Mouse (Mus musculus) kidney, embryonic 16.5 days (tissue): ENCODE data around the gene Tln2. TPM values are rescaled to one million over a fixed set of nuclear protein-coding genes. Genes with fewer than 3 reads are reported as not detected.

Experiments
- ATAC-seq: fragments of 200-750 bp; cut with Nextera tagmentation; 2 replicates; pipeline ENCODE4 v1.8.0; 2017; ENCODE audit warnings: moderate TSS enrichment; ENCODE audit not compliant: low FRiP score, low TSS enrichment
- H3K27ac ChIP-seq: fragments of 300-500 bp; sonication (generic); 2 replicates; pipeline ENCODE4 v1.5.1; 2014; ENCODE audit warnings: low read length
- H3K27me3 ChIP-seq: fragments of 300-500 bp; sonication (generic); 2 replicates; pipeline ENCODE4 v1.6.1; 2014; ENCODE audit warnings: low read length, control low read depth, mixed read lengths; ENCODE audit not compliant: insufficient read depth
- H3K36me3 ChIP-seq: fragments of 300-500 bp; sonication (generic); 2 replicates; pipeline ENCODE4 v1.6.1; 2014; ENCODE audit warnings: low read length, control low read depth, mixed read lengths; ENCODE audit not compliant: insufficient read depth
- H3K4me1 ChIP-seq: fragments of 300-500 bp; sonication (generic); 2 replicates; pipeline ENCODE4 v1.6.1; 2014; ENCODE audit warnings: low read length, control low read depth, mixed read lengths; ENCODE audit not compliant: insufficient read depth
- H3K4me2 ChIP-seq: fragments of 300-500 bp; sonication (generic); replicated peaks from 2 replicates; pipeline ENCODE4 v1.6.1; 2014; ENCODE audit warnings: low read depth, low read length
- H3K4me3 ChIP-seq: fragments of 300-500 bp; sonication (generic); 2 replicates; pipeline ENCODE4 v1.5.1; 2014; ENCODE audit warnings: mild to moderate bottlenecking, low read length
- H3K9ac ChIP-seq: fragments of 300-500 bp; sonication (generic); replicated peaks from 2 replicates; pipeline ENCODE4 v1.6.1; 2014; ENCODE audit warnings: low read length
- H3K9me3 ChIP-seq: fragments of 300-500 bp; sonication (generic); 2 replicates; pipeline ENCODE4 v1.6.1; 2016; ENCODE audit warnings: low read length, control low read depth
- WGBS: fragments of 180-500 bp; shearing (Covaris S2); extraction: QIAGEN DNeasy Blood & Tissue Kit; methylation state at CpG from one replicate; pipeline ENCODE4 v1.1.7; 2014; 5-methylcytosine and 5-hydroxymethylcytosine counted together
- polyA plus RNA-seq: library from polyadenylated mRNA; unstranded; fragments of >200 nt; fragmentation: Nextera tagmentation; extraction: Ambion mirVana; gene quantifications from 2 replicates; pipeline ENCODE4 v1.2.1, GENCODE M21; 2015

Tln2 gene
- polyA plus RNA-seq, 1 experiment from 2014 or later: 19.1 TPM

GRCm38 (mm10) chr9:67529600-67529999 lies 29.9 kb downstream of the Tln2 start:
- Histone ChIP-seq H3K4me3 (no peak overlapping the region), H3K9ac (no peak overlapping the region), H3K36me3 (no peaks in the 10 kb centered on the region), H3K4me1 (peaks cover 18% of the 10 kb centered on the region), H3K27me3 (no peaks in the 10 kb centered on the region), H3K4me2 (no peak overlapping the region), H3K27ac (no peak overlapping the region), H3K9me3 (no peaks in the 10 kb centered on the region)
- WGBS: 42% methylated on average over 5 of the region's 5 CpGs
- ATAC-seq: no peak

- Histone ChIP-seq H3K9me3 (no peaks in the 10 kb centered on the region), H3K4me1 (peaks cover 2% of the 10 kb centered on the region; the same call in 1 of the 2 replicates), H3K36me3 (no peaks in the 10 kb centered on the region), H3K9ac (no peak overlapping the region), H3K27ac (no peak overlapping the region), H3K4me3 (no peak overlapping the region), H3K27me3 (no peaks in the 10 kb centered on the region), H3K4me2 (no peak overlapping the region)
- no peak for ATAC-seq
- WGBS: 80% methylated on average over 2 of the region's 2 CpGs
Measured at GRCm38 (mm10) chr9:67527726-67528125, 31.8 kb downstream of the Tln2 start.

GRCm38 (mm10) chr9:67521736-67522135 lies 37.8 kb downstream of the Tln2 start:
- Histone ChIP-seq H3K9me3 (no peaks in the 10 kb centered on the region), H3K4me1 (peaks cover 6% of the 10 kb centered on the region; the same call in 1 of the 2 replicates), H3K27ac (no peak overlapping the region), H3K4me3 (no peak overlapping the region), H3K36me3 (no peaks in the 10 kb centered on the region), H3K27me3 (no peaks in the 10 kb centered on the region), H3K9ac (no peak overlapping the region), H3K4me2 (no peak overlapping the region)
- ATAC-seq: no peak
- WGBS: 68% methylated on average over 4 of the region's 4 CpGs

- Histone ChIP-seq H3K9me3 (no peaks in the 10 kb centered on the region; the same call in 1 of the 2 replicates), H3K4me3 (no peak overlapping the region), H3K27me3 (0 out of 2 replicates have a peak, but pooled peaks cover 3% of the 10 kb centered on the region), H3K9ac (no peak overlapping the region), H3K27ac (no peak overlapping the region), H3K4me2 (no peak overlapping the region), H3K4me1 (peaks cover 10% of the 10 kb centered on the region; the same call in 1 of the 2 replicates), H3K36me3 (no peaks in the 10 kb centered on the region)
- no peak for ATAC-seq
- WGBS: 47% methylated on average over 3 of the region's 3 CpGs
Measured at GRCm38 (mm10) chr9:67509510-67509909, 50.0 kb downstream of the Tln2 start.

- Histone ChIP-seq H3K9ac (no peak overlapping the region), H3K36me3 (no peaks in the 10 kb centered on the region), H3K4me2 (no peak overlapping the region), H3K4me3 (no peak overlapping the region), H3K27ac (no peak overlapping the region), H3K9me3 (no peaks in the 10 kb centered on the region), H3K27me3 (0 out of 2 replicates have a peak, but pooled peaks cover 3% of the 10 kb centered on the region), H3K4me1 (no peaks in the 10 kb centered on the region)
- WGBS: 85% methylated on average over 8 of the region's 8 CpGs
- no peak for ATAC-seq
Measured at GRCm38 (mm10) chr9:67504669-67505260, 54.7 kb downstream of the Tln2 start.

GRCm38 (mm10) chr9:67501801-67502200 lies 57.7 kb downstream of the Tln2 start:
- Histone ChIP-seq H3K4me2 (no peak overlapping the region), H3K9ac (no peak overlapping the region), H3K36me3 (no peaks in the 10 kb centered on the region), H3K27me3 (0 out of 2 replicates have a peak, but pooled peaks cover 3% of the 10 kb centered on the region), H3K9me3 (no peaks in the 10 kb centered on the region), H3K27ac (no peak overlapping the region), H3K4me3 (no peak overlapping the region), H3K4me1 (no peaks in the 10 kb centered on the region)
- no peak for ATAC-seq
- WGBS: 88% methylated on average over 1 of the region's 1 CpGs

- no peak for ATAC-seq
- H3K9me3 ChIP-seq: no peaks in the 10 kb centered on the region
- H3K27ac ChIP-seq: no peak overlapping the region
- H3K4me2 ChIP-seq: no peak overlapping the region
- H3K36me3 ChIP-seq: no peaks in the 10 kb centered on the region
- no peak overlapping the region for H3K9ac ChIP-seq
- H3K4me3 ChIP-seq: no peak overlapping the region
- no peaks in the 10 kb centered on the region for H3K27me3 ChIP-seq
- WGBS: 59% methylated on average over 2 of the region's 2 CpGs
- H3K4me1 ChIP-seq: peaks cover 13% of the 10 kb centered on the region; the same call in 1 of the 2 replicates
Measured at GRCm38 (mm10) chr9:67496368-67496767, 63.1 kb downstream of the Tln2 start.

GRCm38 (mm10) chr9:67495350-67495749 lies 64.2 kb downstream of the Tln2 start:
- H3K9me3 ChIP-seq: no peaks in the 10 kb centered on the region
- no peaks in the 10 kb centered on the region for H3K27me3 ChIP-seq
- no peak overlapping the region for H3K9ac ChIP-seq
- 41% methylated on average over 3 of the region's 3 CpGs for WGBS
- H3K4me3 ChIP-seq: no peak overlapping the region
- no peak overlapping the region for H3K4me2 ChIP-seq
- no peak for ATAC-seq
- H3K4me1 ChIP-seq: peaks cover 13% of the 10 kb centered on the region; the same call in 1 of the 2 replicates
- H3K36me3 ChIP-seq: no peaks in the 10 kb centered on the region
- no peak overlapping the region for H3K27ac ChIP-seq

GRCm38 (mm10) chr9:67493876-67494552 lies 65.5 kb downstream of the Tln2 start:
- Histone ChIP-seq H3K4me2 (no peak overlapping the region), H3K27ac (no peak overlapping the region), H3K27me3 (no peaks in the 10 kb centered on the region), H3K9me3 (no peaks in the 10 kb centered on the region), H3K4me3 (no peak overlapping the region), H3K9ac (no peak overlapping the region), H3K4me1 (peaks cover 13% of the 10 kb centered on the region; the same call in 1 of the 2 replicates), H3K36me3 (no peaks in the 10 kb centered on the region)
- ATAC-seq: no peak
- WGBS: 94% methylated on average over 8 of the region's 8 CpGs

GRCm38 (mm10) chr9:67489370-67489769 lies 70.1 kb downstream of the Tln2 start:
- no peaks in the 10 kb centered on the region for H3K4me1 ChIP-seq
- H3K27ac ChIP-seq: no peak overlapping the region
- H3K9ac ChIP-seq: no peak overlapping the region
- no peak for ATAC-seq
- 18% methylated on average over 3 of the region's 3 CpGs for WGBS
- H3K9me3 ChIP-seq: no peaks in the 10 kb centered on the region
- no peak overlapping the region for H3K4me3 ChIP-seq
- no peak overlapping the region for H3K4me2 ChIP-seq
- no peaks in the 10 kb centered on the region for H3K36me3 ChIP-seq
- no peaks in the 10 kb centered on the region for H3K27me3 ChIP-seq
